Mouse (Mus musculus) G1E (cell line): Measurements from ENCODE around the gene Treml4. TPM values are rescaled to one million over a fixed set of nuclear protein-coding genes. Genes with fewer than 3 reads are reported as not detected.
A peak's percentile ranks its signal among the peaks of the same experiment; 100 is the strongest.

Experiments used
- ATAC-seq: 2 replicates; pipeline ENCODE4 v1.8.0; 2016; ENCODE audit warnings: mild to moderate bottlenecking; ENCODE audit not compliant: insufficient number of reproducible peaks, poor library complexity, low FRiP score, severe bottlenecking; ENCODE audit errors: extremely low read depth
- DNase-seq: peaks from one replicate; pipeline ENCODE4 v3.0.0; 2012; ENCODE audit warnings: low spot score
- H3K27me3 ChIP-seq: 2 replicates; pipeline ENCODE4 v1.6.1; 2012; ENCODE audit warnings: mild to moderate bottlenecking, low read length, inconsistent platforms; ENCODE audit not compliant: insufficient read depth
- H3K36me3 ChIP-seq: replicated peaks from 2 replicates; pipeline ENCODE3; 2012; ENCODE audit warnings: mild to moderate bottlenecking, inconsistent platforms
- H3K4me1 ChIP-seq: 2 replicates; pipeline ENCODE4 v1.6.1; 2012; ENCODE audit warnings: low read depth, low read length, inconsistent platforms, mixed read lengths; ENCODE audit not compliant: insufficient read depth
- H3K4me3 ChIP-seq: 2 replicates; pipeline ENCODE4 v1.5.1; 2012; ENCODE audit warnings: low read depth, mild to moderate bottlenecking, inconsistent platforms, low read length, moderate library complexity, mixed read lengths
- H3K9me3 ChIP-seq: replicated peaks from 2 replicates; pipeline ENCODE4 v1.6.1; 2012; ENCODE audit warnings: inconsistent platforms
- CTCF ChIP-seq: IDR thresholded peaks from 2 replicates; pipeline ENCODE4 v1.5.1; 2012; ENCODE audit warnings: low read depth, low read length, inconsistent platforms, mixed read lengths
- GATA1 ChIP-seq: IDR thresholded peaks from 2 replicates; pipeline ENCODE4 v1.6.1; 2012; ENCODE audit warnings: borderline replicate concordance, low read length, inconsistent platforms, mixed read lengths
- GATA2 ChIP-seq: IDR thresholded peaks from 2 replicates; pipeline ENCODE4 v1.6.1; 2012; ENCODE audit warnings: low read depth, low read length, inconsistent platforms, borderline replicate concordance
- POLR2AphosphoS5 ChIP-seq: IDR thresholded peaks from 2 replicates; pipeline ENCODE4 v1.6.1; 2012; ENCODE audit warnings: low read depth, low read length, inconsistent platforms; ENCODE audit not compliant: insufficient replicate concordance
- TAL1 ChIP-seq: conservative IDR thresholded peaks from 2 replicates; pipeline ENCODE4 v1.6.1; 2012; ENCODE audit warnings: low read depth, low read length, inconsistent platforms, mixed read lengths
- polyA plus RNA-seq: library from polyadenylated mRNA; stranded (reverse); fragments of >175 nt; gene quantifications from 2 replicates; pipeline ENCODE4 v1.2.3, GENCODE M21; 2012
- total RNA-seq, 2 experiments: library from RNA; stranded (forward) in 1 of 2; stranded (reverse) in 1 of 2; fragments of 200-1000 nt in 1 of 2; fragments of >200 nt in 1 of 2; fragmentation: Nextera tagmentation in 1 of 2; gene quantifications; 2 replicates each; pipeline ENCODE4 v1.2.3; 2014 to 2017

Treml4 gene
- total and polyA plus RNA-seq, 3 experiments = 0.22 to 1.4 TPM; not detected in 1

GRCm38 (mm10) chr17:48318686-48319085 is 54.6 kb downstream of the Treml4 start:
- Histone ChIP-seq H3K27me3 (no peaks in the 10 kb centered on the region; the same call in 1 of the 2 replicates), H3K9me3 (no peaks in the 10 kb centered on the region), H3K4me1 (peaks cover 67% of the 10 kb centered on the region), H3K36me3 (no peaks in the 10 kb centered on the region), H3K4me3 (no peak overlapping the region)
- ATAC-seq (no peak), DNase-seq (no peak)
- no peak for TF ChIP-seq GATA1
- no peak for TF ChIP-seq CTCF
- TF ChIP-seq POLR2AphosphoS5 = no peak
- TF ChIP-seq GATA2 = no peak
- no peak for TF ChIP-seq TAL1

- Histone ChIP-seq H3K36me3 (peaks cover 3% of the 10 kb centered on the region), H3K9me3 (no peaks in the 10 kb centered on the region), H3K27me3 (no peaks in the 10 kb centered on the region; the same call in 1 of the 2 replicates), H3K4me1 (peaks cover 72% of the 10 kb centered on the region), H3K4me3 (peak overlapping the region; percentile 48; the same call in 1 of the 2 replicates)
- ATAC-seq = peak; percentile 89
- TF ChIP-seq TAL1 = peak; percentile 55
- TF ChIP-seq CTCF = no peak
- DNase-seq = no peak
Measured at GRCm38 (mm10) chr17:48321279-48321678, 57.2 kb downstream of the Treml4 start.

GRCm38 (mm10) chr17:48323236-48323635 is 59.1 kb downstream of the Treml4 start:
- TF ChIP-seq CTCF (no peak), TAL1 (no peak), POLR2AphosphoS5 (no peak), GATA1 (no peak), GATA2 (no peak)
- no peak overlapping the region for H3K4me3 ChIP-seq
- peaks cover 62% of the 10 kb centered on the region for H3K4me1 ChIP-seq
- ATAC-seq (peak; percentile 24; the same call in 1 of the 2 replicates), DNase-seq (no peak)
- H3K9me3 ChIP-seq = no peaks in the 10 kb centered on the region
- H3K27me3 ChIP-seq = no peaks in the 10 kb centered on the region
- H3K36me3 ChIP-seq = peaks cover 3% of the 10 kb centered on the region

- H3K4me1 ChIP-seq = peaks cover 58% of the 10 kb centered on the region
- TF ChIP-seq POLR2AphosphoS5 (no peak), CTCF (no peak), GATA1 (no peak), TAL1 (no peak), GATA2 (no peak)
- no peaks in the 10 kb centered on the region for H3K27me3 ChIP-seq
- no peak for DNase-seq
- H3K4me3 ChIP-seq = no peak overlapping the region
- H3K36me3 ChIP-seq = peaks cover 3% of the 10 kb centered on the region
- no peaks in the 10 kb centered on the region for H3K9me3 ChIP-seq
- ATAC-seq = no peak
Measured at GRCm38 (mm10) chr17:48324258-48324657, 60.2 kb downstream of the Treml4 start.

Other genes with a start within 250 kb of the Treml4 start
- gene 1700122O11Rik, start 226.0 kb upstream of the Treml4 start, total RNA-seq (2014; fragmentation: Nextera tagmentation) = not detected in 2 replicates
- not detected in 2 replicates for gene 1700122O11Rik, start 226.0 kb upstream of the Treml4 start, total RNA-seq (2017)
- gene 1700122O11Rik, start 226.0 kb upstream of the Treml4 start, polyA plus RNA-seq = not detected in 2 replicates
- not detected in 2 replicates for gene 1700067P10Rik, start 175.0 kb upstream of the Treml4 start, total RNA-seq (2014; fragmentation: Nextera tagmentation)
- 0.11 TPM in 1 of 2 replicates, not detected in the other for gene 1700067P10Rik, start 175.0 kb upstream of the Treml4 start, total RNA-seq (2017)
- gene 1700067P10Rik, start 175.0 kb upstream of the Treml4 start, polyA plus RNA-seq = not detected in 2 replicates
- not detected in 2 replicates for gene 9830107B12Rik, start 118.0 kb upstream of the Treml4 start, total RNA-seq (2014; fragmentation: Nextera tagmentation)
- gene 9830107B12Rik, start 118.0 kb upstream of the Treml4 start, total RNA-seq (2017) = 0.29 and 0.38 TPM in 2 replicates
- not detected in 2 replicates for gene 9830107B12Rik, start 118.0 kb upstream of the Treml4 start, polyA plus RNA-seq
- gene A530064D06Rik, start 97.0 kb upstream of the Treml4 start, total RNA-seq (2014; fragmentation: Nextera tagmentation) = not detected in 2 replicates
- gene A530064D06Rik, start 97.0 kb upstream of the Treml4 start, total RNA-seq (2017) = 0.17 and 0.27 TPM in 2 replicates
- gene A530064D06Rik, start 97.0 kb upstream of the Treml4 start, polyA plus RNA-seq = not detected in 2 replicates
- gene Trem1, start 31.5 kb upstream of the Treml4 start, total RNA-seq (2014; fragmentation: Nextera tagmentation) = not detected in 2 replicates
- 0.05 and 0.06 TPM in 2 replicates for gene Trem1, start 31.5 kb upstream of the Treml4 start, total RNA-seq (2017)
- gene Trem1, start 31.5 kb upstream of the Treml4 start, polyA plus RNA-seq = not detected in 2 replicates
- gene Trem3, start 16.5 kb upstream of the Treml4 start, total RNA-seq (2014; fragmentation: Nextera tagmentation) = not detected in 2 replicates
- not detected in 2 replicates for gene Trem3, start 16.5 kb upstream of the Treml4 start, total RNA-seq (2017)
- not detected in 2 replicates for gene Trem3, start 16.5 kb upstream of the Treml4 start, polyA plus RNA-seq
- gene Treml2, start 35.2 kb downstream of the Treml4 start, total RNA-seq (2014; fragmentation: Nextera tagmentation) = 84.3 and 99.8 TPM in 2 replicates
- gene Treml2, start 35.2 kb downstream of the Treml4 start, total RNA-seq (2017) = 63.4 and 71.0 TPM in 2 replicates
- gene Treml2, start 35.2 kb downstream of the Treml4 start, polyA plus RNA-seq = 14.3 and 15.6 TPM in 2 replicates
- 1.0 and 1.7 TPM in 2 replicates for gene B430306N03Rik, start 51.8 kb downstream of the Treml4 start, total RNA-seq (2014; fragmentation: Nextera tagmentation)
- gene B430306N03Rik, start 51.8 kb downstream of the Treml4 start, total RNA-seq (2017) = 0.87 and 0.93 TPM in 2 replicates
- gene B430306N03Rik, start 51.8 kb downstream of the Treml4 start, polyA plus RNA-seq = 0.20 and 0.21 TPM in 2 replicates
- 0.44 and 2.3 TPM in 2 replicates for gene Trem2, start 82.1 kb downstream of the Treml4 start, total RNA-seq (2014; fragmentation: Nextera tagmentation)
- gene Trem2, start 82.1 kb downstream of the Treml4 start, total RNA-seq (2017) = 0.60 and 0.87 TPM in 2 replicates
- 1.0 and 1.3 TPM in 2 replicates for gene Trem2, start 82.1 kb downstream of the Treml4 start, polyA plus RNA-seq
- not detected in 2 replicates for gene Treml1, start 95.6 kb downstream of the Treml4 start, total RNA-seq (2014; fragmentation: Nextera tagmentation)
- 6.7 and 7.2 TPM in 2 replicates for gene Treml1, start 95.6 kb downstream of the Treml4 start, total RNA-seq (2017)
- gene Treml1, start 95.6 kb downstream of the Treml4 start, polyA plus RNA-seq = 0.34 and 0.65 TPM in 2 replicates
- gene Nfya, start 145.6 kb downstream of the Treml4 start, total RNA-seq (2014; fragmentation: Nextera tagmentation) = 193 and 203 TPM in 2 replicates
- 22.5 and 27.4 TPM in 2 replicates for gene Nfya, start 145.6 kb downstream of the Treml4 start, total RNA-seq (2017)
- 41.1 and 43.3 TPM in 2 replicates for gene Nfya, start 145.6 kb downstream of the Treml4 start, polyA plus RNA-seq
- gene Oard1, start 145.7 kb downstream of the Treml4 start, total RNA-seq (2014; fragmentation: Nextera tagmentation) = 34.3 and 39.8 TPM in 2 replicates
- gene Oard1, start 145.7 kb downstream of the Treml4 start, total RNA-seq (2017) = 83.4 and 91.3 TPM in 2 replicates
- 3.5 and 5.0 TPM in 2 replicates for gene Oard1, start 145.7 kb downstream of the Treml4 start, polyA plus RNA-seq
- not detected in 2 replicates for gene Apobec2, start 168.6 kb downstream of the Treml4 start, total RNA-seq (2014; fragmentation: Nextera tagmentation)
- gene Apobec2, start 168.6 kb downstream of the Treml4 start, total RNA-seq (2017) = 0.06 and 0.11 TPM in 2 replicates
- not detected in 2 replicates for gene Apobec2, start 168.6 kb downstream of the Treml4 start, polyA plus RNA-seq
- 84.5 and 99.5 TPM in 2 replicates for gene Tspo2, start 187.2 kb downstream of the Treml4 start, total RNA-seq (2014; fragmentation: Nextera tagmentation)
- gene Tspo2, start 187.2 kb downstream of the Treml4 start, total RNA-seq (2017) = 57.0 and 61.3 TPM in 2 replicates
- gene Tspo2, start 187.2 kb downstream of the Treml4 start, polyA plus RNA-seq = 23.0 and 47.5 TPM in 2 replicates
- gene Unc5cl, start 190.6 kb downstream of the Treml4 start, total RNA-seq (2014; fragmentation: Nextera tagmentation) = 22.1 and 25.9 TPM in 2 replicates
- 15.6 and 17.6 TPM in 2 replicates for gene Unc5cl, start 190.6 kb downstream of the Treml4 start, total RNA-seq (2017)
- 15.9 and 16.3 TPM in 2 replicates for gene Unc5cl, start 190.6 kb downstream of the Treml4 start, polyA plus RNA-seq